Mouse (Mus musculus) heart, adult 2 months (tissue): ENCODE results near the gene Gm11568.

ENCODE experiments used
- CTCF ChIP-seq: fragments of 200-600 bp; IDR thresholded peaks from 2 replicates; pipeline ENCODE4 v1.8.1; 2022; ENCODE audit warnings: antibody characterized with exemption, mild to moderate bottlenecking, moderate library complexity
- EP300 ChIP-seq: fragments of 200-500 bp; IDR thresholded peaks from 2 replicates; pipeline ENCODE4 v1.6.1; 2011; ENCODE audit warnings: low read depth, low read length, control low read depth; ENCODE audit not compliant: insufficient read depth
- POLR2A ChIP-seq: fragments of 200-500 bp; IDR thresholded peaks from 2 replicates; pipeline ENCODE4 v1.6.1; 2011; ENCODE audit warnings: mild to moderate bottlenecking, low read depth, low read length, control low read depth; ENCODE audit not compliant: insufficient read depth

GRCm38 (mm10) chr11:99846746-99847145 lies 11.0 kb upstream of the Gm11568 start:
- no peak for TF ChIP-seq CTCF
- no peak for TF ChIP-seq POLR2A
- no peak for TF ChIP-seq EP300
